Mouse (Mus musculus): ENCODE results near the gene Kif14. TPM values are rescaled to one million over a fixed set of nuclear protein-coding genes. Genes with fewer than 3 reads are reported as not detected.
"Not testable (repeated sequence)": the region's sequence is repeated elsewhere in the genome, so short reads cannot be mapped to it uniquely, and the experiment has no call there.

The Kif14 gene
- total RNA-seq, 4 experiments from 2014 or later = 0.05 TPM; not detected in 3

- DNase-seq (ENCODE audit: low spot score in 2 of 2) = no peak
Measured at GRCm38 (mm10) chr1:136555892-136556291, 89.7 kb downstream of the Kif14 start.

- not testable (repeated sequence) for DNase-seq (ENCODE audit: low spot score in 2 of 2)
Measured at GRCm38 (mm10) chr1:136556643-136557042, 90.5 kb downstream of the Kif14 start.

GRCm38 (mm10) chr1:136557436-136557835 is 91.3 kb downstream of the Kif14 start:
- DNase-seq (ENCODE audit: low spot score in 2 of 2) = no peak

- DNase-seq (ENCODE audit: low spot score in 2 of 2) = no peak
Measured at GRCm38 (mm10) chr1:136558762-136559161, 92.6 kb downstream of the Kif14 start.

- DNase-seq (ENCODE audit: low spot score in 2 of 2) = no peak
Measured at GRCm38 (mm10) chr1:136559284-136559683, 93.1 kb downstream of the Kif14 start.

- DNase-seq (ENCODE audit: low spot score in 2 of 2) = no peak
Measured at GRCm38 (mm10) chr1:136559774-136560173, 93.6 kb downstream of the Kif14 start.

GRCm38 (mm10) chr1:136561823-136562222 is 95.7 kb downstream of the Kif14 start:
- DNase-seq (ENCODE audit: low spot score in 2 of 2) = no peak

- no peak for DNase-seq (ENCODE audit: low spot score in 2 of 2)
Measured at GRCm38 (mm10) chr1:136563149-136563548, 97.0 kb downstream of the Kif14 start.

- DNase-seq (ENCODE audit: low spot score in 2 of 2) = no peak
Measured at GRCm38 (mm10) chr1:136564963-136565362, 98.8 kb downstream of the Kif14 start.

GRCm38 (mm10) chr1:136566386-136566785 is 100.2 kb downstream of the Kif14 start:
- no peak for DNase-seq (ENCODE audit: low spot score in 2 of 2)

GRCm38 (mm10) chr1:136567641-136568040 is 101.5 kb downstream of the Kif14 start:
- DNase-seq (ENCODE audit: low spot score in 2 of 2) = no peak

GRCm38 (mm10) chr1:136568738-136569194 is 102.6 kb downstream of the Kif14 start:
- DNase-seq (ENCODE audit: low spot score in 2 of 2) = no peak

GRCm38 (mm10) chr1:136569206-136569605 is 103.1 kb downstream of the Kif14 start:
- DNase-seq (ENCODE audit: low spot score in 2 of 2) = no peak

- DNase-seq (ENCODE audit: low spot score in 2 of 2) = no peak
Measured at GRCm38 (mm10) chr1:136569626-136570297, 103.6 kb downstream of the Kif14 start.

- no peak for DNase-seq (ENCODE audit: low spot score in 2 of 2)
Measured at GRCm38 (mm10) chr1:136570298-136570653, 104.1 kb downstream of the Kif14 start.

GRCm38 (mm10) chr1:136570976-136571375 is 104.8 kb downstream of the Kif14 start:
- DNase-seq (ENCODE audit: low spot score in 2 of 2) = no peak

GRCm38 (mm10) chr1:136571530-136571929 is 105.4 kb downstream of the Kif14 start:
- no peak for DNase-seq (ENCODE audit: low spot score in 2 of 2)

- DNase-seq (ENCODE audit: low spot score in 2 of 2) = no peak
Measured at GRCm38 (mm10) chr1:136577890-136578663, 111.9 kb downstream of the Kif14 start.

GRCm38 (mm10) chr1:136579360-136579759 is 113.2 kb downstream of the Kif14 start:
- DNase-seq (ENCODE audit: low spot score in 2 of 2) = no peak

- DNase-seq (ENCODE audit: low spot score in 2 of 2) = no peak
Measured at GRCm38 (mm10) chr1:136580266-136580665, 114.1 kb downstream of the Kif14 start.

Measured in gastrocnemius, adult 8-10 months (tissue).